11 mouse cellular contexts compared by ENCODE assay signal in genomic region chr5:71092475-71092874, GRCm38 (mm10). TPM values are rescaled to one million over a fixed set of nuclear protein-coding genes. Genes with fewer than 3 reads are reported as not detected.
A peak's percentile ranks its signal among the peaks of the same experiment; 100 is the strongest.
DNase-seq lines count a peak whose midpoint lies in the region; ATAC-seq and TF ChIP-seq lines count a peak whose summit lies in the region.
"Had no signal": no experiment of that assay in that cellular context is flagged by ENCODE, and none has a peak within 500 bp of the region (broad histone marks: within the 10 kb centered on the region; RNA-seq: fewer than 3 reads in every experiment).

No protein-coding gene starts in this region.

- peak; percentile 5 for DNase-seq in adrenal gland, postnatal 10 days
- no peak for DNase-seq in adrenal gland, adult 8-10 months
- DNase-seq in ES-CJ7 (ENCODE audit: low read depth, low spot score): peak; percentile 7
- DNase-seq in hindbrain, postnatal 0 days (ENCODE audit: low spot score): peak; percentile 90
- peak; percentile 89 for DNase-seq in midbrain, embryonic 14.5 days
- DNase-seq in ovary, postnatal 10 days (ENCODE audit: low spot score): no peak
- DNase-seq in cerebellum, adult 2 months: no peak
- DNase-seq in lung, postnatal 0 days (ENCODE audit: low spot score): no peak

- TF ChIP-seq POLR2A in cerebellum, adult 2 months (IDR thresholded peaks at IDR 0.05; ENCODE audit: borderline replicate concordance, insufficient read depth, low read length): no peak

- no peak overlapping the region for H3K27ac ChIP-seq in hindbrain, postnatal 0 days
- no peak overlapping the region for H3K27ac ChIP-seq in midbrain, embryonic 14.5 days (replicated peaks; ENCODE audit: low read depth, low read length)
- H3K27ac ChIP-seq in cerebellum, adult 2 months (ENCODE audit: insufficient read depth, low read length): no peak overlapping the region
- H3K27ac ChIP-seq in lung, postnatal 0 days (ENCODE audit: low read length): no peak overlapping the region
- H3K27ac ChIP-seq: heart, embryonic 13.5 days; lung, embryonic 15.5 days had no signal

- TF ChIP-seq EP300 in lung, postnatal 0 days (IDR thresholded peaks at IDR 0.05): no peak

- H3K27me3 ChIP-seq in hindbrain, postnatal 0 days (ENCODE audit: insufficient read depth, low read length): no peaks in the 10 kb centered on the region
- no peaks in the 10 kb centered on the region for H3K27me3 ChIP-seq in midbrain, embryonic 14.5 days (ENCODE audit: control insufficient read depth, insufficient read depth, low read length)
- no peaks in the 10 kb centered on the region for H3K27me3 ChIP-seq in cerebellum, adult 2 months (ENCODE audit: control insufficient read depth, insufficient read depth, low read length)
- H3K27me3 ChIP-seq in lung, postnatal 0 days (replicated peaks; ENCODE audit: insufficient read depth, low read length): no peaks in the 10 kb centered on the region

- no peaks in the 10 kb centered on the region for H3K9me3 ChIP-seq in hindbrain, postnatal 0 days (ENCODE audit: low read length)
- no peaks in the 10 kb centered on the region for H3K9me3 ChIP-seq in midbrain, embryonic 14.5 days (ENCODE audit: control insufficient read depth, low read length)
- H3K9me3 ChIP-seq in lung, postnatal 0 days (ENCODE audit: low read length): no peaks in the 10 kb centered on the region
- H3K9me3 ChIP-seq: heart, embryonic 13.5 days; lung, embryonic 15.5 days had no signal

- H3K4me1 ChIP-seq in hindbrain, postnatal 0 days (ENCODE audit: insufficient read depth, low read length): no peaks in the 10 kb centered on the region
- peaks cover 11% of the 10 kb centered on the region; the same call in 1 of the 2 replicates for H3K4me1 ChIP-seq in midbrain, embryonic 14.5 days (ENCODE audit: control insufficient read depth, insufficient read depth, low read length)
- no peaks in the 10 kb centered on the region for H3K4me1 ChIP-seq in cerebellum, adult 2 months (ENCODE audit: control insufficient read depth, insufficient read depth, low read length)
- peaks cover 4% of the 10 kb centered on the region; the same call in 1 of the 2 replicates for H3K4me1 ChIP-seq in lung, postnatal 0 days (ENCODE audit: insufficient read depth, low read depth, low read length)

- no peak overlapping the region for H3K9ac ChIP-seq in hindbrain, postnatal 0 days (replicated peaks; ENCODE audit: low read length)
- no peak overlapping the region for H3K9ac ChIP-seq in midbrain, embryonic 14.5 days (replicated peaks; ENCODE audit: low read length)
- no peak overlapping the region for H3K9ac ChIP-seq in lung, postnatal 0 days (replicated peaks; ENCODE audit: low read depth)
- H3K9ac ChIP-seq: heart, embryonic 13.5 days; lung, embryonic 15.5 days had no signal

- no peak overlapping the region for H3K4me3 ChIP-seq in hindbrain, postnatal 0 days (ENCODE audit: low read length)
- H3K4me3 ChIP-seq in midbrain, embryonic 14.5 days (replicated peaks; ENCODE audit: low read depth, low read length): 0 out of 2 replicates have a peak overlapping the region, but pooled peaks have one; percentile 4
- no peak overlapping the region for H3K4me3 ChIP-seq in cerebellum, adult 2 months (replicated peaks; ENCODE audit: insufficient read depth, low read depth, low read length)
- H3K4me3 ChIP-seq in lung, postnatal 0 days (ENCODE audit: low read depth, low read length): no peak overlapping the region
- H3K4me3 ChIP-seq: heart, embryonic 13.5 days; lung, embryonic 15.5 days had no signal

- no peak for ATAC-seq in hindbrain, postnatal 0 days
- no peak for ATAC-seq in midbrain, embryonic 14.5 days (ENCODE audit: low FRiP score, low TSS enrichment)
- no peak for ATAC-seq in lung, postnatal 0 days

- H3K4me2 ChIP-seq in hindbrain, postnatal 0 days (ENCODE audit: low read depth, low read length): peak overlapping the region; percentile 35
- peak overlapping the region; percentile 33 for H3K4me2 ChIP-seq in midbrain, embryonic 14.5 days (ENCODE audit: low read length)
- no peak overlapping the region for H3K4me2 ChIP-seq in lung, postnatal 0 days (replicated peaks; ENCODE audit: low read depth, low read length)
- H3K4me2 ChIP-seq: heart, embryonic 13.5 days; lung, embryonic 15.5 days had no signal

- TF ChIP-seq CTCF in hindbrain, postnatal 0 days (IDR thresholded peaks at IDR 0.05; ENCODE audit: low read depth): peak; percentile 73
- TF ChIP-seq CTCF in cerebellum, adult 2 months (IDR thresholded peaks at IDR 0.05; ENCODE audit: borderline replicate concordance, insufficient read depth, low read depth, low read length): no peak
- no peak for TF ChIP-seq CTCF in lung, postnatal 0 days (IDR thresholded peaks at IDR 0.05)

- no peaks in the 10 kb centered on the region for H3K36me3 ChIP-seq in hindbrain, postnatal 0 days (ENCODE audit: insufficient read depth, low read length)
- no peaks in the 10 kb centered on the region for H3K36me3 ChIP-seq in midbrain, embryonic 14.5 days (ENCODE audit: control insufficient read depth, insufficient read depth, low read length)
- no peaks in the 10 kb centered on the region for H3K36me3 ChIP-seq in lung, postnatal 0 days (ENCODE audit: insufficient read depth, low read length)
- H3K36me3 ChIP-seq: heart, embryonic 13.5 days; lung, embryonic 15.5 days had no signal

RNA-seq across cellular contexts. Expression of gene Gabra2, which starts 3.2 kb away (rescaled TPM):
- under 1 TPM in 1 of 2 experiments, not detected in 1; 0.09 TPM for total RNA-seq in adrenal gland, postnatal 10 days (2021)
- total RNA-seq in adrenal gland, adult 8-10 months (2022): under 1 TPM in 1 of 4 experiments, not detected in 3; 0.42 TPM
- total RNA-seq in hindbrain, postnatal 0 days (2014; rRNA removed): 18.3 and 21.6 TPM in 2 replicates
- polyA plus RNA-seq in hindbrain, postnatal 0 days (2015; fragmentation: Nextera tagmentation; extraction: Ambion mirVana): 57.4 and 61.7 TPM in 2 replicates
- 37.9 and 38.3 TPM in 2 replicates for polyA plus RNA-seq in midbrain, embryonic 14.5 days (2014; fragmentation: Nextera tagmentation; extraction: Ambion mirVana)
- 20.7 and 24.0 TPM in 2 replicates for polyA plus RNA-seq in cerebellum, adult 2 months (2012; rRNA removed)
- 0.06 TPM in 1 of 2 replicates, not detected in the other for polyA plus RNA-seq in lung, postnatal 0 days (2015; fragmentation: Nextera tagmentation; extraction: Ambion mirVana)
- polyA plus RNA-seq: testis, adult 2 months had no signal

Comparison
In these comparisons a context has a peak if more than half of its experiments do, and no peak if none do; other contexts are left out.
1. DNase-seq: peak in adrenal gland, postnatal 10 days (single experiment), ES-CJ7 (single experiment), hindbrain, postnatal 0 days (single experiment) and midbrain, embryonic 14.5 days (single experiment); none in adrenal gland, adult 8-10 months (single experiment), ovary, postnatal 10 days (single experiment), cerebellum, adult 2 months (0 of 2) and lung, postnatal 0 days (single experiment).
2. RNA of gene Gabra2, which starts 3.2 kb away (polyA plus RNA-seq): 57.4 to 61.7 TPM in hindbrain, postnatal 0 days, 37.9 to 38.3 TPM in midbrain, embryonic 14.5 days and 20.7 to 24.0 TPM in cerebellum, adult 2 months; 0.06 TPM in lung, postnatal 0 days; every median in the first group is over 10 times any median in the second.